Mouse (Mus musculus) liver, embryonic 14.5 days (tissue): Measurements from ENCODE around the gene Adamts12. TPM values are rescaled to one million over a fixed set of nuclear protein-coding genes. Genes with fewer than 3 reads are reported as not detected.

Experiments
- ATAC-seq: fragments of 200-750 bp; cut with Nextera tagmentation; 2 replicates; pipeline ENCODE4 v1.8.0; 2017; ENCODE audit warnings: moderate number of reproducible peaks, mild to moderate bottlenecking, moderate library complexity; ENCODE audit not compliant: insufficient read depth
- DNase-seq, 3 experiments: peaks; one replicate each; pipeline ENCODE4 v3.0.0-alpha.2; 2012 to 2013; ENCODE audit warnings: low read depth in 3 of 3, low spot score in 3 of 3
- H3K27ac ChIP-seq: fragments of 300-500 bp; sonication (generic); 2 replicates; pipeline ENCODE4 v1.5.1; 2014; ENCODE audit warnings: moderate library complexity, mild to moderate bottlenecking, control low read depth, inconsistent platforms
- H3K27me3 ChIP-seq: fragments of 300-500 bp; sonication (generic); 2 replicates; pipeline ENCODE4 v1.6.1; 2014; ENCODE audit warnings: mild to moderate bottlenecking, low read length, moderate library complexity; ENCODE audit not compliant: control insufficient read depth, insufficient read depth
- H3K36me3 ChIP-seq: fragments of 300-500 bp; sonication (generic); replicated peaks from 2 replicates; pipeline ENCODE4 v1.6.1; 2014; ENCODE audit warnings: low read depth; ENCODE audit not compliant: control insufficient read depth, insufficient read depth
- H3K4me1 ChIP-seq, 2 experiments: fragments of 200-500 bp in 1 of 2; fragments of 300-500 bp in 1 of 2; sonication (generic) in 1 of 2; replicated peaks; 2 replicates each; pipeline ENCODE4 v1.6.1; 2012 to 2014; ENCODE audit warnings: antibody characterized with exemption in 1 of 2, inconsistent platforms in 1 of 2, low read length in 1 of 2; ENCODE audit not compliant: control insufficient read depth in 2 of 2, insufficient read depth in 2 of 2
- H3K4me2 ChIP-seq: fragments of 300-500 bp; sonication (generic); 2 replicates; pipeline ENCODE4 v1.6.1; 2014; ENCODE audit warnings: low read depth, mild to moderate bottlenecking, control low read depth, moderate library complexity
- H3K4me3 ChIP-seq, 2 experiments: fragments of 200-500 bp in 1 of 2; fragments of 300-500 bp in 1 of 2; sonication (generic) in 1 of 2; 2 replicates each; pipeline ENCODE4 v1.5.1; 2012 to 2014; ENCODE audit warnings: low read depth in 2 of 2, low read length in 2 of 2, mild to moderate bottlenecking in 2 of 2, control low read depth in 1 of 2, inconsistent platforms in 1 of 2, moderate library complexity in 1 of 2; ENCODE audit not compliant: insufficient read depth in 1 of 2
- H3K9ac ChIP-seq: fragments of 300-500 bp; sonication (generic); replicated peaks from 2 replicates; pipeline ENCODE4 v1.6.1; 2014; ENCODE audit warnings: mild to moderate bottlenecking, control low read depth, moderate library complexity
- H3K9me3 ChIP-seq: fragments of 300-500 bp; sonication (generic); 2 replicates; pipeline ENCODE4 v1.6.1; 2016; ENCODE audit warnings: low read length, mixed read lengths; ENCODE audit not compliant: control insufficient read depth
- CTCF ChIP-seq: IDR thresholded peaks from 2 replicates; pipeline ENCODE4 v1.5.1; 2016; ENCODE audit warnings: antibody characterized with exemption, low read depth, control low read depth
- EP300 ChIP-seq: IDR thresholded peaks from 2 replicates; pipeline ENCODE4 v1.6.1; 2016; ENCODE audit warnings: antibody characterized with exemption, low read depth
- WGBS: fragments of 180-500 bp; shearing (Covaris S2); extraction: QIAGEN DNeasy Blood & Tissue Kit; methylation state at CpG from one replicate; pipeline ENCODE4 v1.1.7; 2014; ENCODE audit not compliant: insufficient replicate concordance; 5-methylcytosine and 5-hydroxymethylcytosine counted together
- polyA plus RNA-seq, 2 experiments: library from polyadenylated mRNA; depleted of rRNA in 1 of 2; stranded (reverse) in 1 of 2; unstranded in 1 of 2; fragments of >200 nt; fragmentation: Nextera tagmentation in 1 of 2; extraction: Ambion mirVana in 1 of 2; gene quantifications; 2 replicates each; pipeline versions ENCODE4 v1.2.1 to v1.2.3; 2012 to 2014

The Adamts12 gene
- polyA plus RNA-seq, 2 experiments: 0.23 to 0.47 TPM

- Histone ChIP-seq H3K4me1 (no peaks in the 10 kb centered on the region), H3K4me2 (no peak overlapping the region), H3K4me3 (no peak overlapping the region), H3K36me3 (no peaks in the 10 kb centered on the region), H3K9ac (no peak overlapping the region), H3K9me3 (no peaks in the 10 kb centered on the region), H3K27me3 (no peaks in the 10 kb centered on the region), H3K27ac (no peak overlapping the region)
- ATAC-seq: no peak
- no peak for DNase-seq
- 70% methylated on average over 3 of the region's 3 CpGs for WGBS
- TF ChIP-seq EP300: no peak
- TF ChIP-seq CTCF: no peak
These were observed 305.0 kb downstream of the Adamts12 start for GRCm38 (mm10) chr15:11369572-11369971.

GRCm38 (mm10) chr15:11370477-11371085 is 306.0 kb downstream of the Adamts12 start:
- no peak overlapping the region for H3K4me2 ChIP-seq
- no peak overlapping the region for H3K27ac ChIP-seq
- H3K4me1 ChIP-seq: no peaks in the 10 kb centered on the region
- no peak overlapping the region for H3K9ac ChIP-seq
- H3K4me3 ChIP-seq: no peak overlapping the region
- TF ChIP-seq EP300: no peak
- ATAC-seq (no peak), DNase-seq (no peak)
- WGBS: 56% methylated on average over 7 of the region's 7 CpGs
- H3K9me3 ChIP-seq: no peaks in the 10 kb centered on the region
- no peaks in the 10 kb centered on the region for H3K36me3 ChIP-seq
- no peaks in the 10 kb centered on the region for H3K27me3 ChIP-seq

- Histone ChIP-seq H3K27ac (no peak overlapping the region), H3K9me3 (no peaks in the 10 kb centered on the region), H3K36me3 (peaks cover 8% of the 10 kb centered on the region), H3K9ac (no peak overlapping the region), H3K27me3 (no peaks in the 10 kb centered on the region), H3K4me2 (no peak overlapping the region), H3K4me3 (no peak overlapping the region), H3K4me1 (no peaks in the 10 kb centered on the region)
- WGBS: 71% methylated on average over 8 of the region's 8 CpGs
- TF ChIP-seq CTCF (no peak), EP300 (no peak)
- no peak for ATAC-seq
- DNase-seq: no peak
These were observed 315.0 kb downstream of the Adamts12 start for GRCm38 (mm10) chr15:11379431-11380086.

- Histone ChIP-seq H3K36me3 (peaks cover 14% of the 10 kb centered on the region), H3K4me2 (no peak overlapping the region), H3K27ac (no peak overlapping the region), H3K9me3 (no peaks in the 10 kb centered on the region), H3K4me1 (no peaks in the 10 kb centered on the region), H3K9ac (no peak overlapping the region), H3K4me3 (no peak overlapping the region), H3K27me3 (no peaks in the 10 kb centered on the region)
- ATAC-seq: no peak
- no peak for DNase-seq
- peak; percentile 48; the same call in 1 of the 2 replicates for TF ChIP-seq CTCF
- no peak for TF ChIP-seq EP300
- 42% methylated on average over 8 of the region's 8 CpGs for WGBS
These were observed 315.5 kb downstream of the Adamts12 start for GRCm38 (mm10) chr15:11380087-11380530.

- WGBS: 64% methylated on average over 8 of the region's 8 CpGs
- DNase-seq (no peak), ATAC-seq (no peak)
- Histone ChIP-seq H3K27me3 (no peaks in the 10 kb centered on the region), H3K9ac (no peak overlapping the region), H3K4me3 (no peak overlapping the region), H3K9me3 (no peaks in the 10 kb centered on the region), H3K36me3 (peaks cover 19% of the 10 kb centered on the region), H3K4me1 (no peaks in the 10 kb centered on the region), H3K4me2 (no peak overlapping the region), H3K27ac (no peak overlapping the region)
- TF ChIP-seq EP300: no peak
- TF ChIP-seq CTCF: no peak
These were observed 316.0 kb downstream of the Adamts12 start for GRCm38 (mm10) chr15:11380616-11381015.
